Mouse (Mus musculus): ENCODE measurements around the gene Dlg2.

Dlg2 gene

DNA sequence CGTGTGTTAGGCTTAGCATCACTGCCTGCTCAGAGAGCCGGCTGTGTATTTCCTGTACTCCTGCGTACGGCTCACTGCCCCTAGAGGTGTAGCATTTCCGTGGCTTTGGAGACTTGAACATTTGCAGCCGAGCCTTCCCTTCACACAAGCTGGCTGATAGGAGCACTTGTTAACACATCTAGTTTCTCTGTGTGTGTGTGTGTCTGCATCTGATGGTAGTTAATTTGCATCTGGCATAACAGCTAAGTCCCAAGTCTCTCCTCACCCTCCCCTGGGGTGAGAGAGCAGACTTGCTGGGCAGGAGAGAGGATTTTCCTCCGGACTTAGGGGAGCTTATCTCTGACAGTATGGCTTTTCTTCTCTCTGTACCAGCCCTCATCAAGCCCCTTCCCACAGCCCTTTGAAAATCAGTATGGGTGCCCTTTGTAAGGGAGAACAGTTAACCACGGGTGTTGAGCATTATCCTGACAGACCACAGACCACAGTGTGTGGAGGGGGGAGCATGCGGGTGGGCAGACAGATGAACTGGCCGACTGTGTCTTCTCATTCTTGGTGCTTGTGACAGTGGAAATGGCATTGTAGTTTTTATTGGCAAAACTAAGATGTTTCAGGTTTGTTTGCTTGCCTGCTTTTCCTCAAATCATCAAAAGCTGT is 1705.6 kb downstream of the Dlg2 start:
- no peak for DNase-seq (ENCODE audit: low spot score)

- no peak for DNase-seq (ENCODE audit: low spot score)
Measured at GRCm38 (mm10) chr7:92184371-92185059, 1708.0 kb downstream of the Dlg2 start.

GRCm38 (mm10) chr7:92186341-92186740 is 1709.9 kb downstream of the Dlg2 start:
- no peak for DNase-seq (ENCODE audit: low spot score)

- no peak for DNase-seq (ENCODE audit: low spot score)
Measured at GRCm38 (mm10) chr7:92189149-92189548, 1712.7 kb downstream of the Dlg2 start.

GRCm38 (mm10) chr7:92196004-92196403 is 1719.5 kb downstream of the Dlg2 start:
- no peak for DNase-seq (ENCODE audit: low spot score)

DNA sequence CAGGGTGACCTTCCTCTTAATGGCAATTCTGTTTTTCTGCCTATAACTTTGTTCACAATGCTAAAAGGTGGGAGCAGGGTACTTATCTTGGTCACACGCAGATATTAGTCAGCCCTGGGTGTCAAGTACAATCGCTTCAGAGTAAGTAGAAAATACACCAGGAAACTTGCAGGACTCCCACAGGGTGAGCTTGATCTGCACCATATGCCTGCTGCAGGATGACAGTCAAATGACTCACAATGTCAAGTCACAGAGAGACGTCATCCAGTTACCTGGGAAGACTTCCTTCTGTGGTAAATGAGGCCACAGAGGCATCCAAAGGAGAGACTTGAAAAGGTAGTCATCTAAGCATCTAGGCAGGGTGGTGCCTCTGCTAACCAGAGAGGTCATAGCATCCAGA is 1721.1 kb downstream of the Dlg2 start:
- DNase-seq (ENCODE audit: low spot score) = no peak

DNA sequence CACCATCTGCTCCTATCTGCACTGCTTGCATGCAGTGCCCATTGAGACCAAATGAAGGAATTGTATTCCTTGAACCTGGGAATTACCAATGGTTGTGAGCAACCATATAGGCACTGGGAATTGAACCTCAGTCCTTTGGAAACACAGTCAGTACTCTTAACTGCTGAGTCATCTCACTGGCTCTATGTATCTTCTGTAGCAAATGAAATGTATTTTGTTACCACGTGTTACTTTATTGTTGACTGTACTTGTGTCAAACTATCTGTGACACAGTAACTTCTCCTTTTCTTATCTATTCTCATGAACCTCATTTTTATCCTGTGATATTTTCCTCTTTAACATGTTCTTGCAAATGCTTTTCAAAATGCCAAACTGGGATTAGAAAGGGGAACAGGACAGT is 1722.7 kb downstream of the Dlg2 start:
- DNase-seq (ENCODE audit: low spot score) = no peak

- DNase-seq (ENCODE audit: low spot score) = no peak
Measured at GRCm38 (mm10) chr7:92210701-92211100, 1734.2 kb downstream of the Dlg2 start.

DNA sequence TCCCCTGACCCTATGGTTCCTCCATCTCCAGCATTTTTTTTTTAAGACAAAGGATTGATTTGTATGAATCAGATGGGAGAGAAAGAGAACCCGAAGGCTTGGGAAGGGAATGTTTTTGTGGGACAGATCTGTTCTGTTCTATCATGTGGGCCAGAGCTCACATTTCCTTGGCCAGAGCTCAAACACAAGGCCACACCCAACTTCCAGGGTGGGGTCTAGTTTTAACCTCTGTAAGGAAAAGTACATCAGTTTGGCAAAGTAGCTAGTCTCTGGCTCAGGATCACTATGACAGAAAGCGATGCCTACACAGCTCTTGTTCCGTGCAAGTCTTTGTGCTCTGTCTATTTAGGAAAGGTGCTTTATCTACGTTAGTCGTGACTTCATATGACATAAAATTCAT is 1737.3 kb downstream of the Dlg2 start:
- no peak for DNase-seq (ENCODE audit: low spot score)

DNA sequence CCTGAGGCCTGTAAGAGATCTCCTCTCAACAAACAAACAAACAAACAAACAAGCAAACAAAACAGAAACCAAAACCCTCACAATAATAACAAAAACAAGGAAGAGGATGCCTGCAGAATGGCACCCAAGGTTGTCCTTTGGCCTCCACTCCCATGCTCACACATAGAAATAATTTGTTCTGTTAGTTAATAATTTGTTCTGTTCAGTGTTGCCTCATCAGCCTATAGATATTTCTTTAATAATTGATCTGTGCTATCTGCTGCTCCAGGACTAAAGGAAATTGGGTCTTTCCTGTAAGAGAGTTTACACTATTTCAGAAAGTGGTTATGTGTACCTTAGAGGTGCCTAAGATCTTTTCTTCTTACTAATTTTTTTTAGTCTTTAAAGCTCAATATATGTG is 1741.7 kb downstream of the Dlg2 start:
- no peak for DNase-seq (ENCODE audit: low spot score)

DNA sequence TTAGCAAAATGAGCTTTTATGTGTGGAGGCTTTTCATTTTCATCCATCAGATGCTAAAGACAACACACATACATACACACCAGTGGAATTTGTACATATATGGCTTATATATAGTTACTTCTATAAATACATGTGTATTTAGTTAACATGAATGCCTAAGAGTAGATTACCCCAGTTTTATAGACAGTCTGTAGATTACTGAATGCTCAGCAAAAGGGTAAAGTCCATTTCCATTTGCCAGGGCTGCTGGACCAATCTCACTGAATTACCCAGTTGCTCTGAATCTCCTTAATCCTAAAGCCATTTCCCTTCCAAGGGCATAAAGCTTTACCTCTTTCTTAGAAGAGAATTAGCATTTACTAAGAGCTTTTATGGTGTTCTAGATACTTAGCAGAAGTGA is 1744.1 kb downstream of the Dlg2 start:
- no peak for DNase-seq (ENCODE audit: low spot score)

DNA sequence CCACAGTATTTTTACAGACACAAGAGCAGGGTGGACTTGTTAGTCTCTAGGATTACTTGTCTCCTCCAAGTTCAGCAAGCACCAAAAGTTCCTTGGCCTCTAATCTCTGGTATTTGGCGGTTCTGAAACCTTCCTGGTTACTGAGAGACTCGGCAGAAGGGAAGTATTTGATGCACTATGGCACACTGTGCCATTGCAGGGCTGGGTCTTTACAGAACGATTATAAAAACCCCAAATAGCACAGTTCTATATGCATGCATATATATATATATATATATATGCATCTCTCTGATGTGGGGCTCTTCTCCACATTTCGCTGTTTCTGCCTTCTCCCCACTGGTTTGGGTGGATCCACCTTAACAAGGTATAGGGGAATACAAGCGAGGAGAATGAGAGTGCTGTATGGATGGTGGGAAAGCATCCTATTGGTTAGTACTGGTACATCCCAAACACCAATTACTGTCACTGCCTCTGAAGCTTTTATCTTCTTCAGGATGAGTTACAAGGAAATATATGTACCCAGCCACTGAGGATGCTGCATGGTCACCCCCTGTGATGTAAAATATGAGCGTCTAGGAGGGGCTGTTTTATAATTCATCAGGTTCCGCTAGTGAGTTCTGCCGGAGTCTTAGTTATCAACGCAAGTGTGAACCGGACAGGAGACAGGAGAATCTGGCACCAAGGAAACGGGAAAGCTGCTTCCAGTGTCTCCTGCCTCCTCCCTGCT is 1758.2 kb downstream of the Dlg2 start:
- DNase-seq (ENCODE audit: low spot score) = no peak

DNA sequence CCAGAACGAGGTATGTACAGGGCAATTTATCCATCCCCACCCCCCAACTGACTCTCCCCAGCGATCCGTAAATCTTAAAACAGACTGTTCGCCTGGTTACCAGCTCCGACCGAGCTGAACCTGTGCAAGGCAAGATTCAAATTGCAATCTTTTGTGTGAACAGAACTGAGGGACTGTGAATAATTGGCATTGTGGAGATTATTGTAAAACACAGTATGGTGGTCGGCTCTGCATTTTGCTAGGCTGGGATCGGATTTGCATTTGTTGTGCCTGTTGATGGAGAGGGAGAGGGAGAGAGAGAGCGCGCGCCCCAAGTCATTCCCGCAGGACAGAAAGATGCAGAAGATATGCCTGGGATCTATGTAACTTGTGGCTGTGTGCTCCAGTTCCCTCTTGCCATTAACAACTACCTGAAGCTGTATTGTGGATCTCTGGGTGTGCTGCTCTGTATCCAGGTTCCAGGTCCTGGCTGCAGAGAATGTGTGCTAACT is 1759.1 kb downstream of the Dlg2 start:
- DNase-seq (ENCODE audit: low spot score) = no peak

DNA sequence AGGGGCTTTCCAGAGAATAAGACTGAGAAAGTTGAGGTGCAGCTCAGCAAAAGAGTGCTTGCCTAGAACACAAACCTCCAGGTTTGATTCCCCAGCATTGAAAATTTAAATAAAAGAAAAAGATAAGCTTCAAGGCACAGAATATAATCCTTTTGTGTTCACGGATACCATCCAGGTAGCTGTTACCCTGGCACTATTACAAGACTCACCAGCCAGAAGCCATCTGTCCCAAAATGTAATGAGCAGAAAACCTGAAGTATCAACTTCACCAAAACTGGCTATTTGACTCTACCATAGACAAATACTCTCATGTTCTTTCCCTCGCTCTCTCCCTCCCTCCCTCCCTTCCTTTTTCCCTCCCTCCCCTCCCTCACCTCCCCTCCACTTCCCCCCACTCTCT is 1764.4 kb downstream of the Dlg2 start:
- no peak for DNase-seq (ENCODE audit: low spot score)

DNA sequence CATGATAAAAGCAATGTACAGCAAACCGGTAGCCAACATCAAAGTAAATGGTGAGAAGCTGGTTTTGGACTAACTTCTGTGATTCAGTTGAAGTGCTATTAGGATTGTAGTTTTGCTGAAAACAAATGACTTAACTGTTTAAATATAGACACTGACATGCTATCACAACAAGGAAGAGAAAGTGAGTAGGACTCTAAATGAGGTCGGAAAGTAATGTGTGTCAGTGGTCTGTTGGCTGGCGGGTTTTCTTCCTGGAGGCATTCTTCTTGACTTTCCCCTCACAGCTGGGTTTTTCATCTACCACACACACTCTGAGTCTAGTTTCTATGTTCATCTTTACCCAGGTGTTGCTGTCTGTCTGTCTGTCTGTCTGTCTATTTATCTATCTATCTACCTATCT is 1771.1 kb downstream of the Dlg2 start:
- DNase-seq (ENCODE audit: low spot score) = no peak

DNA sequence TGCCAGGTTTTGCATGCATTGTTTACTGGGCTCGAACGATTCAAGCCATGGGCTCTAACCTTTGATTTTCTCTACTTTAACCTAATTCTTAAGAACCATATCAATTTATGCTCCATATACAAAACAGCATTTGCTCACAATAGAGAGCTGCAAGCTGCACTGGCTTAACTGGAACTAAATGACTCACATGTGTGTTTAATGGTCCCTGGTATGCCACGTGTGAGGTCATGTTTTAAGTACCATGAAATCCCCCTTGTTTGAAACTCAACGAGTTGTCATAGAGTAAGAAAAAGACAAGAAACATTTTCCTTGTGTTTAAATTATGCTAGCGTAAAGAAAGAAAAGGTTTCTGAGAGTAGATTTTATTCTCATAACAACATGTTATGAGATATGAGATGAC is 1772.1 kb downstream of the Dlg2 start:
- no peak for DNase-seq (ENCODE audit: low spot score)

- DNase-seq (ENCODE audit: low spot score) = no peak
Measured at GRCm38 (mm10) chr7:92258148-92258547, 1781.7 kb downstream of the Dlg2 start.

- no peak for DNase-seq (ENCODE audit: low spot score)
Measured at GRCm38 (mm10) chr7:92258701-92259100, 1782.2 kb downstream of the Dlg2 start.

DNA sequence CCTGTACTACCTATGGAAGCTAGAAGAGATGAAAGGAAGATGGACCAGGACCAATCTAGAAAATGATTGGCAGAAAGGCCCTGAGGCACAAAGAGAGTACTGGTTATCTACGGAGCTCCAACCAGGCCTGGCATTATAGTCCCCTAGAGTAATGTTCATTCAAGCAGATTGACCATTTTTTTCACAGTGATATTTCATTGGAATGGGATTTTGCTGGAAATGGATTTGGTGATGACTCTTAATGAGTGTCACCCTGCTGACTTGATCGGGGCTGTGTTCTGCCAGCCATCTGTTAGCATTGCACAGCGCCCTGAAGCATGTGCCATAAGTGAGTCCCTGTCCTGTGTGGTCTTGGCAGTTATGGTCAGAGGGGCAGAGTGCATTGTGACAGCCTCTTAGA is 1787.9 kb downstream of the Dlg2 start:
- no peak for DNase-seq (ENCODE audit: low spot score)

GRCm38 (mm10) chr7:92264964-92265363 is 1788.5 kb downstream of the Dlg2 start:
- DNase-seq (ENCODE audit: low spot score) = no peak

- DNase-seq (ENCODE audit: low spot score) = peak; percentile 26
Measured at GRCm38 (mm10) chr7:92275353-92275752, 1798.9 kb downstream of the Dlg2 start.

DNA sequence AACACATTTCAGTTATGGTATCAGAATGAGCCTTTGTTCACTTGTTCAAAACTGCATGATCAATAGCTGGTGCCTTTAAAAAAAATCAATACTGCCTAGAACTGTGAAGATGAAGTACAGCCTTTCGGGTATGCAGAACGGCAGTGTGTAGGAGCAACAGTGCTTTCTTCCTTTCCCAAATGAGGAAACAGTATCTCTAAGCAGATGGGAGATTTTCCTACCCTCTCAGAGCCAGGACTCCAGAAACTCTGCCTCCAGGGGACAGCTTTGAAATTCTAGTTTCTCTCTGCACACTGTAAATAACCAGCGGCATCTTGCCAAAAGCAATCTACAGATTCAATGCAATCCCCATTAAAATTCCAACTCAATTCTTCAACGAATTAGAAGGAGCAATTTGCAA is 1801.2 kb downstream of the Dlg2 start:
- no peak for DNase-seq (ENCODE audit: low spot score)

DNA sequence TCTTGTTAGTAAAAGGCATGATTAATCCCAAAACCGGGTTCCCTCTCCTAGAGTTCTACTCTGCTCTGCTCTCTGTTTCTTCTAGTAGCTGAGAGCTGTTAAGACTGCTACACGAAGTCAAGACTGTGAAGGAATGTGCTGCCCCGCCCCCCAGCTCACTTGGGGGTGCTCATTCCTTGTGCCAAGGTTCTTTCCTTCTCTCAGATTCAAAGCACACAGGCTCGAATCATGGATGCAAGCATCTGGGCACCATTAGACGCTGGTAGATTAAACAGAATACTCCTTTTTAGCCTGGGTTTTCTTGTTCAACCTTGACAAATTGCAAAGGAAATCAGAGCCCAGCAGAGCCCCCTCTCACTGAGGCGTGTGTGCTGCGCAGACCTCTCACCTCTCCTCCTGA is 1804.5 kb downstream of the Dlg2 start:
- no peak for DNase-seq (ENCODE audit: low spot score)
